Mouse (Mus musculus) small intestine, adult 2 months (tissue): Measurements from ENCODE around the gene Myog.

Experiments
- CTCF ChIP-seq: fragments of 200-500 bp; IDR thresholded peaks from 2 replicates; pipeline ENCODE4 v1.5.1; 2012; ENCODE audit warnings: low read depth, mild to moderate bottlenecking, control low read depth, inconsistent platforms, low read length, moderate library complexity, mixed read lengths; ENCODE audit not compliant: insufficient replicate concordance, insufficient read length; ENCODE audit errors: extremely low read depth
- POLR2A ChIP-seq: fragments of 200-500 bp; IDR thresholded peaks from 2 replicates; pipeline ENCODE4 v1.6.1; 2012; ENCODE audit warnings: low read depth, mild to moderate bottlenecking, control low read depth, inconsistent platforms, low read length, moderate library complexity

DNA sequence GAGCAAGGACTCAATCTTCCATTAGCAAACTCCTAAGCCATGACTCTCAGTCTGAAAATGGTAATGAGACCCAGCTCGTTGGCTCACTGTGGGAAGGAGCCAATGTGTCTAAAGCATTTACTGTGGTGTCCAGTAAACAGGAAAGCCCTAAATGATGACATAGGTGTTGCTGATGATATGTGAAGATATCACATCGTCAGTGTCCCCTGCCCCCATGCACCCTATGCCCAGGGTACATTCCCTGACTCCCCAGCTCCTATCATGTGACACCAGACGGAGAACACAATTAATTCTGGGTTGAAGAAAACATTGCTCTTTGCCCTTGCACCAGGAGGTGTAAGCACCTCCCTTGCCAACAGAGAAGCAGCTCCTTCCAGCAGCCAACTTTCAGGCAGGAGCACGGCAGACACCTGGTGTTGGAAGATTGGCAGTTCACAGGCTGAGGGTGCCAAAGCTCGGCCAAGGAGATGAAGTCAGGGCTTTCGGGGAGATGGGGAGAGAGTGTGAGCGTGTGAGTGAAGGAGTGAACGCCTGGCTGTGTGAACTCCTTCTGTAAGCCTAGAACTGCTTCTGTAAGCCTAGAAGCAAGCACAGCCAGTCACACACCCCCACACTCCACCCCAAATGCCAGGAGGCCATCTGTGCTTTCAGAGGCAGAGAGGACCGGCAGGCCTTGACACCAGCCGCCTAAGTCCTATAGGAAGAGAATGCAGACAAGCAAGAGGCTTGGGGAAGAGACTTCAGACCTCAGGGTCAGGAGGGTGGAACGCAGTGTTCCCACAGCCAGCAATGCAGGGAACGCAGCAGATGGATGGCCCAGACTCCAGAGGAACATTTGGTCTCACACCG, 13.9 kb upstream of the Myog start:
- no peak for TF ChIP-seq CTCF
- TF ChIP-seq POLR2A = no peak
